Mouse (Mus musculus) kidney, adult 11 months (tissue): ENCODE measurements at regions not wholly inside any gene's neighbourhood (a gene's known extent, or its start where the extent isn't known, plus 50 kb on each side); places are given as distances from the start of the nearest gene placed in this dataset.

Experiments
- DNase-seq: peaks from one replicate; pipeline ENCODE4 v3.0.0; 2022

DNA sequence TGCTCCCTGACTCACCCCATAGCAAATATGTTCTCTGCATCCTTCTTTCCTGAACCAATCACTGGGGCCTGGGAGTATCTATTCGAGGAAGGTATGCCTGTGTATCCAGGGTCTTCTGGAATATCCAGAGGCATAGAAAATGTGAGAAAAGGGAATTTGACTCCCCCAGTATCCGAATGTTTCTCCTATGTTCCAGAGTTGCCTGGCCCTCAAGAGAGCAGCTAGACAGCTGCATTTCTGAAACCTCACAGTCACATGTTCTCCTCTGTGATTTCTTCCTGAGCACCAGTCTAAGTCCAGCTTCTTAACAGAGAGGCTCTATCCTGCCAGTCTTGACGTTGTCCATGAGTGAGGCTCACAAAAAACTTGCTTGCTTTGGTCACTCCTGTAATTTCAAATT is 719.9 kb upstream of the Igfbp3 start:
- no peak for DNase-seq

GRCm38 (mm10) chr11:7932638-7933037 is 718.9 kb upstream of the Igfbp3 start:
- no peak for DNase-seq

- DNase-seq: no peak
These were observed 717.5 kb upstream of the Igfbp3 start for GRCm38 (mm10) chr11:7931064-7931797.

- no peak for DNase-seq
These were observed 714.0 kb upstream of the Igfbp3 start for GRCm38 (mm10) chr11:7927676-7928075.

- DNase-seq: no peak
These were observed 698.3 kb upstream of the Igfbp3 start for GRCm38 (mm10) chr11:7912036-7912435.

GRCm38 (mm10) chr11:7900266-7900665 is 686.5 kb upstream of the Igfbp3 start:
- no peak for DNase-seq

DNA sequence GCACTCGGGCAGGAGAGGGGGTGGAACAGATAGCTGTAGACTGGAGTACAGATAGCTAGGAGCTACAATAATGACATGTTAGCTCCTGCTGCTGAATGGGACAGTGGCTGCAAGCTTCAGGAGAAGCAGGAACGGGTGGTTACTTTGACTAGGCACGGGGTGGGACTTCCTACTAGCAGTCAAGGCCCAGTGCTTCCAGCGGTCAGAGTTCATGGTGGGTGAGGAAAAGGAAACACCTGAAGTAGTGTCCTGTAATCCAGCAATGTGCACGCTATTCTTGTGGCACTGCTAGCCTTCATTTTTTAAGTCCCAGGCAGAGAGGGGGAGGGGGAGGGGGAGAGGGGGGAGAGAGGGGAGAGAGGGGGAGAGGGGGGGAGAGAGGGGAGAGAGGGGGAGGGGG is 684.5 kb upstream of the Igfbp3 start:
- DNase-seq: peak; percentile 4

DNA sequence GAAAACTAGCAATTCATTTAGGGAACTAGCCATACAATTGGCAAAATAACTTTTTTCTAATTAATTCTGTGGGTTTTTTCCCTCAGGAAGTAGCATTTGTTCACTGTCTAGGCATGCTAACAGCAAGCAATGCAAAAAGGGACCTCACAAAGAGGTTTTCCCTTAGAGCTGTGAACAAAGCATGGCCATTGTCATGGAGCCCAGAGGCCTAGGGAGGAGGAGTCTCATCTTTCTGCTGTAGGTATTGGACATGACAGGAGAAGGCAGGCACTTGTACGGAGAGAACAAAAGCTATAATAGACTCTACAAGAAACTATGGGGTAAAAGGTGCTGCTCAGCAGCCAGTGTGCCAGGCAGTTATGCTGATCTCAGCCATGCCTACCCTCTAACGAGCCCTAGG is 666.8 kb upstream of the Igfbp3 start:
- DNase-seq: no peak

DNA sequence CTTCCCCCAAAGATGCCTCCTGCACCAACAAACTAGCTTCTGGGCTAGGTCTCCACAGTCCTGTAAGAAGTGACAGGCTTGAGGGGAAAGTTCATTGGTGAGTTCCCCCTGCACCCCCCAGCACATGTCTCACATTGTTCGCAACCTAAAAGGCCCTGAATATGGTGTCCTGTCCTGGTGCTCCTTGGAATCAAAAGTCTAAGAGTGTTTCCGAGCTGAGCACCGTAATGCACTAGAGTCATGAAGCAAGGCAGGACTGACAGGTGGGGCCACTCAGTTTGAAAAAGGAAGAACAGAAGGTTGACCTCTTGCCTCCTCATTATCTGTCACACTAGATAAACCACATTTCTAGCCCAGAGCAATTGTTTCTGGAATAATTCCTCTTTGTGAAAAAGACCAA is 650.4 kb upstream of the Igfbp3 start:
- DNase-seq: no peak

GRCm38 (mm10) chr11:7863711-7864110 is 650.0 kb upstream of the Igfbp3 start:
- peak; percentile 17 for DNase-seq

DNA sequence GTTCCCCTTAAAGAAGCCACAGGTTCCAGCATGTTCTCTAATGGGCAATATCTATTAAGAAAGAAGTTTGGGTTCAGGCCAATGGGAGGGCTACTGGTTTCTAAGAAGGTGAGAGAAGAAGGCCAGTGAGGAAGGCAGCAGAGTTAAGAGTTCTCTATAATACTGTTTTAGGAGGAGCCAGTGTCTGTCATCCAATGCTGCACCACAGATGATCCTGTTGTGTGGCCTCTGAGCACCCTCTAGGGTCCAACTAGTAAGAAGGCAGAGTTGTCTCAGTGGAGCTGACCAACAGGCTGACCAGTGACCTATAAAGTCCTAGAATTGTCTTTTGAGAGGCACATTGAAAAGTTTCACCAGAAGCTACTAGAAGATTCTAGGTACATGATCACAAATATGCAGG is 648.8 kb upstream of the Igfbp3 start:
- DNase-seq: no peak

DNA sequence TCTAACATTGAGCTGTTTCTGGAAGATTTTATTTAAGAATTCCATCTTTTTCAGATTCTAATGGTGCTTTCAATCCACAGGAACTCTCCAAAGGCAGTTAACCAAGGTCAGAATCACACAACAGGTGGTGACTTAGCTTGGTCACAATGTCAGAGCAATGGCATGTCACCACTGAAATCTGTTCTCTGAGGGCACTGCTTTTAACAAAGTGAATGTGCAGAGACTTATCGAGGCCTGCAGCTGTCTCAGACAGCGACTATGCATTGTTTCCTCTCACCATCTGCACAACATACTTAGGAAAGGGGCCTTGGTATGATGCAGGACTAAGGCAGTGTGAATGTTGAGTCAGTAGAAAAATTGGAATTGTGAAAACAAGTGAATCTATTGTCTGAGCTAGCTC is 638.9 kb upstream of the Igfbp3 start:
- DNase-seq: no peak

GRCm38 (mm10) chr11:7838311-7839237 is 624.9 kb upstream of the Igfbp3 start:
- DNase-seq: peak; percentile 10

DNA sequence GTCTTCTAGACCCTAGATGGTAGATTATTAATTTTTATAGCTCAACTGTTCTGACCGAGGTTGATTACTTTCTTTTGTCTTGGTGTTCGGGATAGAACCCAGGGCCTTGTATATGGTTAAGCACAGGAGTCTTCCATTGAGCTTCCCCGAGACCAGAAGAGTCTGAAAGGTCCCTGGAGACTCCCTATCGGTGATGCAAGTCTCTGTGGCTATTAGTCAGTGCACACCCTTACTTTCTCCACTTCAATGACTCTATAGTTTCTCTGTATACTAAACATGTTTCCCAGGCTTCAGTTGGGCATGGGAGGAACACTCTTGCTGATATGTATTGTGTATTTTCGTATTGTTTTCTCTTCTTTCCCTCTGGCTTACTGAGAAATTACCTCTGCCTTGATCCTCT is 623.8 kb upstream of the Igfbp3 start:
- DNase-seq: no peak

- no peak for DNase-seq
These were observed 620.4 kb upstream of the Igfbp3 start for GRCm38 (mm10) chr11:7834151-7834550.

- DNase-seq: no peak
These were observed 618.7 kb upstream of the Igfbp3 start for GRCm38 (mm10) chr11:7832376-7832775.

DNA sequence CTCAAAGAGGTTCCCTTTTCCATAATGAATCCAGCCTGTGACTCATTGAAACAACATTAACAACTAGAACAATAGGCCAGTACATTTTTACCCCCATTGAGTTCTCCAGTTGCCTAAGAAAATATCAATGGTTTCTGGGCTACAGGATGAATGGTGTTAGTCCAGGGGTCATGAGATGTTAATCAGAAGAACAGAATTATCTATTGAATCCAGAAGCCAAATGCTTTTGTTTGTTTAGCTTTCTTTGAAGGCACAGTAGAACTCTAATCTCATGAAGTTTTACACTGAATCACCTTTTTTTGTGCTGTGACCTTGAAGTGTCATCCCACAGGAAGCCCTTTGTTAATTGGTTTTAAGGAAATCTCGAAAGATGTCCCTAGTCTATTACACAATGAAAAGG is 616.0 kb upstream of the Igfbp3 start:
- no peak for DNase-seq

DNA sequence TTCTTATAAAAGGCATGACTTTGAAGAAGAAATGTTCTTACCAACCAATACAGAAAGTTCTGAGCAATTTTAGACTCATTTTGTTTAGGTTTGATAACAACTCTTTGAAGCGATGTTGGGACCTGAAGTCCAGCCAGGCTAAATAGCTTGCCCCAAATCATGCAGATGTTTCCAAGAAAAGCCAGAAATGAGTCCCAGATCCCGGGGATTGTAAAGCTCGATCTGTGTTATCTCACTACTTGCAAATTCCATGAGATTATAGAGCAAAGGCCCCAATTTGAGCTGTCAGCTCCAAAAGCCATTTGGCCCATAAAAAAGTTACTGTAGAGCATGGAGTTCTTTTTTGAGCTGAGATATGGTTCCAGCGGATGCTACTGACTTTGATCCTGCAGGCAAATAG is 614.3 kb upstream of the Igfbp3 start:
- no peak for DNase-seq

GRCm38 (mm10) chr11:7827402-7827801 is 613.7 kb upstream of the Igfbp3 start:
- DNase-seq: no peak

- no peak for DNase-seq
These were observed 602.0 kb upstream of the Igfbp3 start for GRCm38 (mm10) chr11:7815750-7816149.

GRCm38 (mm10) chr11:7814556-7814955 is 600.8 kb upstream of the Igfbp3 start:
- no peak for DNase-seq

GRCm38 (mm10) chr11:7812436-7812835 is 598.7 kb upstream of the Igfbp3 start:
- no peak for DNase-seq

GRCm38 (mm10) chr11:7809741-7810140 is 596.0 kb upstream of the Igfbp3 start:
- no peak for DNase-seq

- no peak for DNase-seq
These were observed 582.6 kb upstream of the Igfbp3 start for GRCm38 (mm10) chr11:7796373-7796772.
